Mouse (Mus musculus) heart, adult 11 months (tissue): ENCODE results near the gene Vps33b.
A peak's percentile ranks its signal among the peaks of the same experiment; 100 is the strongest.

Experiments
- DNase-seq: peaks from one replicate; pipeline ENCODE4 v3.0.0; 2022

Gene Vps33b

DNA sequence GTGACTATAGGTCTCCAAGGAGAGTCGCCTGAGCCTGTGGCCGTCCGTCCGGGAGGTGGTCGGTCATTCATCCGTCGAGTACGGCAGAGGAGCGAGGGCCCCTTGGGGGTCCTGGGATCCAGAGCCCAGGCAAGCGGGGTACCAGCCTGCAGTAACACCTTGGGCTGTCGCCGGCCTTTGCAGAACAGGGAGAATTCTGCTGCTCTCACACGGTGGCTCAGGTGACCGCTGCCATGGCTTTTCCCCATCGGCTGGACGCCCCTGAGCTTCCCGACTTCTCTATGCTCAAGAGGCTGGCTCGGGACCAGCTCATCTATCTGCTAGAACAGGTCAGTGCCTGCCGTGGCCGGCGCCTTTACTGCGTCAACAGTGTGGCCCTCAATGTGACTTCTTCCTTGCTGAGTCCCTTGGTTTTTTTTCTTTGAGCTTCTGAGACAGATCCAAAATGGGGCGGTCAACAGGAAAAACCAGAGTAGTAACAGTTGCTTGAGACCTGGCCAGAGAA is 354 bp downstream of the Vps33b start:
- no peak for DNase-seq

DNA sequence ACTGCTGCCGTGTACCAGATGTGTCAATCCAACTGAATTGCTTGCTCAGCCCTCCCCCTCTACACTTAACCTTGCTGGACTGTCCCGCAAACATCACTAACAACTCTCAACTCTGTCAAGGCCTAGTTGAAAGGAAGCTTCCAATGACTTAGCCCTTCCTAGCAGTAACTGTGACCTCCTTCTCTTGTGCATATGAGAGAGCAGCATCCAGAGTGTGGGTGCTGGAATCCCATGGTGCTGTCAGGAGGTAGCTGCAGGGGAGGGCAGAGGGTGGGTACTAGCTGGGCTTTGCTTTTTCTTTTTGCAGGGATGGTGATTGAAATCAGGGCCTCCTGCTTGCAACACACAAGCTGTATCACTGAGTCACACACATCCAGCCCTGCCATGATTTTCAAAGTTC is 4.0 kb downstream of the Vps33b start:
- DNase-seq, result no peak

DNA sequence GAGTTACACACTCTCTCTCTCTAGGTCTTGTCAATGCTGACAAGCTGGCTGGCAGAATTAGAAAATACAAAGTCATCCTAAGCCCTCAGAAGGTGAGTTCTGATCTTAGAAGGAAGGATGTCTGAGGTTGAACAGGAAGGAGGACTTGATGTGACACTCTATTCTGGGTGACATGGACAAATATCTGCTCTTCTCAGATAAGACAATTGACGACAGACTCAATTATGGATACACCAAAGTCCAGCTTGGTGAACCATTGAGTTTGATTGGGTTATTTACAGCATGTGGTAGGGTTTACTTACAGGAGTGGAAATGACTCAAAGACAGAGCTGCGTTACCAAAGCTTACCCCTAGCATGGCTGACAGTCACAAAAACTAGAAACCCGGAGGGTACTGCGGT is 6.9 kb downstream of the Vps33b start:
- DNase-seq, result no peak

DNA sequence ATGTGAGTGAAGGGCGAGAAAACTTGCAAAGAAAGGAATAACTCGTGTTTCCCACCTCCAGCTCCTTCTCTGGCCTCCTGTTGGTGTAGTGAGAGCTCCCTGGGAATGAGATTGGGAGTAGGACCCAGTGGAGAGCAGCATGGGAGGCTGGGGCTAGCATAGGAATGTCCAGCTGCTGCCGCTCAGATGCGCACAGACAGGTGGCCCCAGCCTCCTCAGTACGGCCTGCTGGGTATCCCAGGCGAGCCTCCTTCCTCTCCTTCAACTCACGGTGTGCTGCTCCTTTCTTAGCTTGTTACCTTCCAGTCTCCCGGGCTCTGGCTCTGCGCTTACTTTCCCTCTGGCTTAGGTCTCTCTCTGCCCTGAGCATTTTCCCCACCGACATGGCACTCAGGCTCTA is 10.6 kb downstream of the Vps33b start:
- DNase-seq, result no peak

DNA sequence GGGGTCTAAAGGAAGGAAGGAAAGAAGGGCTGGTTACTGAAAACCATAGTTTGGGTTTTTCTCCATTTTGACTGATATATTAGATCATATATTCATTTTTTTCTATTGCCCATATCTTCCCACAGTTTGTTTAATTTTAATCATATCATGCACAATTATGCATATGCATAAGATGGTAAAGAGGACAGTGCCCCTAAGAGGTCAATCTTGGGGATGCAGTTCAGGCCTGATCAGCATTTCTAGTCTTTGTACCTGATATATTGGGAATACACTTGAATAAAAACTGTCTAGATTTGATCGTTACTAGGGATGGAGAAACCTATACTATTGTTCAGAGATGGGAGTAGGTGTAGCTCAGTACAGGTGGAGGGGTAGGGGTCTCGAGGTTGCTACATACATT is 11.5 kb downstream of the Vps33b start:
- DNase-seq, result peak; percentile 46

DNA sequence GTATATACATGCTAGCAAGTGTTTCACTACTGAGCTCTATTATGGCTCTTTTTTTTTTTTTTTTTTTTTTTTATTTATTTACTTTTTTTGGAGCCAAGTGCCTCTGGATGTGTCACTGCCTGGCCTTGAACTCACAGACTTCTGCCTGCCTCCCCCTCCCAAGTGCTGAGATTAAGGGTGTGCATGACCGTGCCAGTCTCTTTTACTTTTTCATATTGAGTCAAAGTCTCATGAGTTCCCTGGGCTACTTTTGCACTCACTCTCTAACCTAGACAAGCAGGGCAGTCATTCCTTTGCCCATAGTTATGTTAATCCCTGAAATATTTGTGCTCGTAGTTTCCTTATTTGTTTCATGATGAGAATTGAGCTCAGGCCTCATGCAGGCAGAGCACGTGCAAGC is 12.2 kb downstream of the Vps33b start:
- peak; percentile 57 for DNase-seq

DNA sequence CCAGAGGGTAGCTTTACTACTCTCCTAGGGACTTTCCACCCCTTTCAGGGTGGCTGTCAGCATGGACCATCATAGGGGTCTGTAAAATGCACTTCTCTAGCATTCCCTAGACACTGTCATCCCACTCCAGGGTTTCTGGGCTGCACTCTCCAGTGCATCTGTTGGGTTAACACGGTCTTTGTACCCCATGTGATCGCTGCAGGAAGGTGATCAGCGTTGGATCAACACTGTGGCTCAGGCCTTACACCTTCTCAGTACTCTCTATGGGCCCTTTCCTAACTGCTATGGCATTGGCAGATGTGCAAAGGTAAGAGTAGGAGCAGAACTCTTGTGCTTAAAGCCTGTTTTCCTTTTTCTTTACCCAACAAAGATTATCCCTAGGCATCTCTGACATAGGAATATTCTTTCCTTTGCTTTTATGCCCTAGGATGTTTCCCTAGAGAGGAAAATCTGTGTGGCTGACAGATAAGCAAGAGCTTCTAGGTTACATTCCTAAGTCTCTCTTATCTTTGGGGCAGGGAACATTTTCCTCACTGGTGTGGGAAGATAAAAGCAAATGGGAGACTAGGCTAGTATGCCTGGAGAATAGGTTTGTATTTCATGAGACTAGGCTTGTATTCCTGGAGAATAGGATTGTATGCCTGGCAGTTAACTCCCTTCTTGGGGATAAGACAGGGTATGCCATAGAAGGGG is 13.9 kb downstream of the Vps33b start:
- no peak for DNase-seq

DNA sequence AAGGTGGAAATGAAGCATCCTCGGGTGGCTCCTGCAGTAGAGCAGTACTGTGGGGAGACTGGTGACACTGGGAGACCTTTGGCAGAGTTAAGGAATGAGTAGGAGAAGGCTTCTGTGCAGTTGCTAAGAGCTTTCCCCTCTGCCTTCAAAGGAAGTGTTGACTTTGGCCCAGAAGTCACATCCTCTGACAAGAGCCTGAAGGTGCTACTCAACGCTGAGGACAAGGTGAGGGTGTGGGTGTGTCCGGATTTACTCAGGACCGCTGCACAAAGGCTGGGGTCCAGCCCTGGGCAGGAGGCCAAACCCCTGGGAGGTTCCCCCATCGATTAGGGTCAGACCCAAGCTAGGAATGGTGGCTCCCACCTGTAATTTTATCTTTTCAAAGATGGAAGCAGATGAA is 14.9 kb downstream of the Vps33b start:
- no peak for DNase-seq

DNA sequence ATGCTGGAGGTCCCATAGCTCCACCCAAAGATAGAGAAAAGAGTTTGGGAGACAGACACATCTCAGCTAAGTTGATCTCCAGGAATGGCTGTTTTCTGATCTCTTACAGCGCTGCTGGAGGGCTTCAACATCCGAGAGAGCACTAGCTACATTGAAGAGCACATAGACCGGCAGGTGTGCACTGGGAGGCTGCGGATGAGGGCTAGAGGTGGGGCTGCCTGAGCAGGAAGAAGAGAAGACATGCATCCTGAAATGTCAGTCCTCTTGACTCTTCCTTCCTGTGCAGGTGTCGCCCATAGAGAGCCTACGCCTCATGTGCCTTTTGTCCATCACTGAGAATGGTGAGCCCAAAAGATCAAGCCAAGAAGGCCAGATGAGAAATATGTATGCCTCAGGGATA is 16.3 kb downstream of the Vps33b start:
- no peak for DNase-seq

DNA sequence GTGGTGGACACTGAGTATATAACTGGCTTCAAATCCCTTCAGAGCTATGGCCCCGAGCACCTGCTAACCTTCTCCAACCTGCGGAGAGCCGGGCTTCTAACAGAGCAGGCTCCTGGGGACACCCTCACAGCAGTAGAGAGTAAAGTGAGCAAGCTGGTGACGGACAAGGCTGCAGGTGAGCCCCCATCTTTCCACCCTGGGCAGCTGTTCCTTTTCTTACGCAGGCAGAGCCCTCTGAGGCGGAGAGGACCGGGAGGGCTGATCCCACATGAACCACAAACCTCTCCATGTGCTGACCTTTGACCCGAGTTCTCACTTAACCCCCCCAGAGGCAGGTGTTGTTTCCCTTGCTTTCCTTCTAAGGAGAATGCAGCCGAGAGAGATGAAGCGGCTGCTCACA is 18.3 kb downstream of the Vps33b start:
- peak; percentile 86 for DNase-seq

DNA sequence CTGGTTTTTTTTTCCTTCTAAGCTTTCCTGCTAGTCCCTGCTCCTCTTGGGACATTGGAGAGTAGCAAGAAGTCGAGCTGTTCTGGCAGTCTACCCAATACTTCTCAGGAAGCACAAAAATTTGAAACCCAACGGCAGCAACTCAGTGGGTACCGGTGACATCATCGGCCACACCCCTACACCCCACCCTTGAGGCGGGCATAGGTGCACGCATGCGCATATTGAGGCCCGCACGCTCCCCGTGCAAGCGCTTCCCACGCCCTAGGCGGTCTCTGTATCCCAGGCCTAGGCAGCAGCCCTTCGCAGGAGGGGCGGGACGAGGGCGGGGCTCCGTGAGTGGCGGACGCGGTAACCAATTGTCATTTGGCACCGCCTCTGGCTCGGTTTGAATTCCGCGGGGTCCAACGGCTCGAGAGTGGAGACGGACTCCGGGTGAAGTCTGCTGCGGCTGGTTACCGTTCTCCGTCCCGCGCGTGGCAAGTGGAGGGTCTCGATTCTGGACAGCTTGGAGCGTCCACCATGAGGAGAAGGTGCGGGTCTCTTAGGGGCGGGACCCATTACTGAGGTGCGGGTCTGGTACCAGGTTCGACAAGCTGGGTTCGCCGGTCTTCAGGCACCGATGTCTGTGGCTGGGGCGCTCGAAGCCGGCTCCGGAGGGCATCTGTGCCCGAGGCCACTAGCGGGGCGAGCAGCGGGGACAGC is 24.8 kb downstream of the Vps33b start, which contains the start of gene Prc1:
Gene Prc1 (plus strand): TSS at position 389 of the 702 bp plus-strand sequence.
- DNase-seq, result peak; percentile 100

DNA sequence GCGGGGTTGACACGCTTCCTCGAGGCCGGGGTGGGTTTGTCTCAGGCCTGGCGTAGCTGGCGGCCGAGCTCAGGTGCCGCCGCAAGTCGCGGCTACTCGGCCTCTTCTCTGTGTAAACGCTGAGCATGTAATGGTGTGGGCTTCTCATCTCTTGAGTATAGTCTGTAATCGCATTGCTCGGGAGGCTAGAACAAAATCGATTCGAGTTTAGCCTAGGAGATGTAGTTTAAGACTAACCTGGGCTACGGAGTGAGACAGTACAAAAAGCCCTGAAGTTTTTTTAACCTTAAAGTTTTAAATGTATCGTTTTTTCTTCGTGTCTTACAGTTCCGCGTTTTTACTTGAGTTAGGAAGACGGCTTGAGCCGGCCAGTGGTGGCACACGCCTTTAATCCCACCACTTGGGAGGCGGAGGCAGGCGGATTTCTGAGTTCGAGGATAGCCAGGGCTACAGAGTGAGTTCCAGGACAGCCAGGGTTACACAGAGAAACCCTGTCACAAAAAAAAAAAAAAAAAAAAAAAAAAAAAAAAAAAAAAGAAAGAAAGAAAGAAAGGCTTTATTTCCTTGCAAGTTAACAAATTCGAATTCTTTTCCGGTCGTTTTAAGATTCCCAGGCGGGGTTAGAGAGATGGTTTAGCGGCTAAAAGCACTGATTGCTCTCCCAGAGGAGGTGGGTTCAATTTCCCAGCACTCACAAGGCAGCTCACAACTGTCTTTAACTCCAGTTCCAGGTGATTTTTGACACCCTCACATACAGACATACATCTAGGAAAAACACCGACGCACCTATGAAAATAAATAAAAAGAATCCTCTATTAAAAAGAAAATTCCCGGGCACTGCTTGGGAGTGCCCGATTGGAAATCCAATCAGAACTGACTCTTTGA is 25.6 kb downstream of the Vps33b start:
- peak; percentile 85 for DNase-seq

DNA sequence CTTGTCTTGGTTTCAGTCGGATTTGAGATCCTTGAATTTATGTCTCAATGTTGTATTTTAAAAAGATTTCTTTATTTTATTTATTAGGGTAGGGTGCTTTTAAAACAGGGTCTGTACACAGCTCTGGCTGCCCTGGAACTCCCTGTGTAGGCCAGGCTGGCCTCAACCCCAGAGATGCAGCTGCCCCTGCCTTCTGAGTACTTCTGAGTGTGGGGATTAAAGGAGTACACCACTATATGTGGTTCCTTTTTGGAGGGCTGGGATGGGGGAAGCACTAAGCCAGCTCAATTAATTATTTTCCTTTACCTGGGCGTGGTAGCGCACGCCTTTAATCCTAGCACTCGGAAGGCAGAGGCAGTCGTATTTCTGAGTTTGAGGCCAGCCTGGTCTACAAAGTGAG is 27.0 kb downstream of the Vps33b start:
- DNase-seq, result peak; percentile 88

DNA sequence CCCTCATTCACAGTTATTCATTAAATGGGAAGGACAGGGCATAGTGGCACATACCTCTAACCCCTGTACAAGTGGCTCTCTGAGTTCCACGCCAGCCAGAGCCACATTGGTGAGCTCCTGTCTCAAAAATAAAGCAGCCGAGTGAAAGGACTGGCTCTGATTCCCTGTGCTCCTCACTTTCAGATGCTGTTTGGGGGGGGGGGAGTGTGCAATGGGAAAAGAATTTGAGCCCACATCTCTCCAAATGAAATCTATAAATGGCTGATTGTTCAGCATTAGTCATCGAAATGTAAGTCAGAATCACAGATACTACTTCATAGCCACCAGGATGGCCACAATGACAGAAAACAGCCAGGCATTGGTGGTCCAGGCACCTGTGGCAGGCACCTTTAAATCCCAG is 27.6 kb downstream of the Vps33b start:
- peak; percentile 49 for DNase-seq

DNA sequence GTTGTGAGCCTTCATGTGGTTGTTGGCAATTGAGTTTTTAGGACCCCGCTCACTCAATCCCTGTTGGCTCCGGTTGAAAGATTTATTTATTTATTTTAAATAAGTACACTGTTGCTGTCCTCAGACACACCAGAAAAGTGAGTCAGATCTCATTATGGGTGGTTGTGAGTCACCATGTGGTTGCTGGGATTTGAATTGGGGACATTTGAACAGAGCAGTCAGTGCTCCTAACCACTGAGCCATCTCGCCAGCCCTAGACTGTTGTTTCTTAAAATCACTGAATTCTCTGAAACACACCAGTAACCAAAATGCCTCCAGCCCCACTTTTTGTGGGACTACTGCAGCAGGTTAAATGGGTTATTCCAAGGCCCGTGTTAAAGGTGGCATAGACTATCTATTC is 29.3 kb downstream of the Vps33b start:
- DNase-seq, result peak; percentile 51

DNA sequence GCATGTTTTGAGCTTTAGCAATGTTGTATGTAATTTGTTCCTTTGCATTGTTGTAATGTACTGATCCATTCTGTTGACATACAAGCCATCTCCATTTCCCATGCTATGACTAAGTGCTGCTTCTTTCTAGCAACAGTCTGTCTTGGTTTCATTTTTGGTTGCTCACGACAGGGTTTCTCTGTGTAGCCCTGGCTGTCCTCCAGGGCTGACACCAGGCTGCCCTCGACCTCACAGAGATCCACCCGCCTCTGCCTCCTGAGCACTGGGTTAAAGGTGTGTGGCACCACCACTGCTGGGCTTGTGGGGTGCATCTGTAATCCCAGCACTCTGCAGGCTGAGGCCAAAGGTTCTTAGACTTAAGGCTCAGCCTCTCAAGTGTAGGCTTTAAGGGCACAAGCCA is 30.1 kb downstream of the Vps33b start:
- peak; percentile 84 for DNase-seq

DNA sequence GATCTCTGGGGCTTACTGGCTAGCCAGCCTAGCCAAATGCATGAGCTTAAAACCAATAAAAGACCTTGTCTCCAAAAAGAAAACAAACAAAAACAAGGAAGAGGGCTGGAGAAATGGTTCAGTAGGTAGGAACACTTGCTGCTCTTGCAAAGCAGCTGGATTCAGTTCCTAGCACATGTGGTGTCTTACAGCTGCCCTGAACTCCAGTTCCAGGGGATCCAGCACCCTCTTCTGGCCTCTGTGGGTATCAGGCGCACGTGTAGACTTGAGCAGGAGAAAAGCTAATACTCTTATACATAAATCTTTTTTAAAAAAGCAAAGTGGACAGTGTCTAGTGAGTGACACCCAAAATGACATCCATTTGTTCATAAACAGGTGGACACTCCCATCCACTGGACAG is 32.1 kb downstream of the Vps33b start:
- peak; percentile 68 for DNase-seq

DNA sequence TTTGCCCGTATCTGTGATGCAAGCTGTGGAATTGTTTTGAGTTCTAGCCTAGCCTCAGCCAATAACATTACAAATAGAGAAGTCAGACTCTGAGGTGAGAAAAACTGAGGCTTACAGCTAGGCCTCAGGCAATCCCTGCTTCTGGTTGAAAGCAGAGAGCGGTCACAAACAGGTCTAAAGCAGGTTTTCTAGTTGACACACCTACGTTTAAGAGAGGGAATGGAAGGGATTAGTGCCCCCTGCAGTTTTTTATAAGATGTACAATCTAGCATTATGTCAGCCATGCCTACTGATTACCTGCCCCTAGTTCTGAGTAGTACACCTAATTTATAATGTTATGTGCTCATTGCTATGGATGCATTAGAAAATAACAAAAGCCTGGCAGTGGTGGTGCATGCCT is 38.3 kb downstream of the Vps33b start:
- no peak for DNase-seq

DNA sequence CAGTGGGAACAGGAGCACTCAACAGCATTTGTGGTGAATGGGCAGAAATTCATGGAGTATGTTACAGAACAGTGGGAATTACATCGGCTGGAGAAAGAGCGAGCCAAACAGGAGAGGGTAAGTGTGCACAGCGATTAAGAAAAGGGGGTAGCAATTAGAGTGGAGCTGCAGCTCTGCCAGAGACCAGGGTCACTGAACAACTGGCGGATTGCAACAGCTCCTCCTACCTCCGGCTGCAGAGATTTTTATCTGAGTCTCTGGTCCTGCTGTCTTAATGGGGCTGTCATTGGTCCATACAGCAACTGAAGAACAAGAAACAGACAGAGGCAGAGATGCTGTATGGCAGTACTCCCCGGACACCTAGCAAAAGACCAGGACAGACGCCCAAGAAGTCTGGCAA is 41.3 kb downstream of the Vps33b start:
- peak; percentile 80 for DNase-seq

DNA sequence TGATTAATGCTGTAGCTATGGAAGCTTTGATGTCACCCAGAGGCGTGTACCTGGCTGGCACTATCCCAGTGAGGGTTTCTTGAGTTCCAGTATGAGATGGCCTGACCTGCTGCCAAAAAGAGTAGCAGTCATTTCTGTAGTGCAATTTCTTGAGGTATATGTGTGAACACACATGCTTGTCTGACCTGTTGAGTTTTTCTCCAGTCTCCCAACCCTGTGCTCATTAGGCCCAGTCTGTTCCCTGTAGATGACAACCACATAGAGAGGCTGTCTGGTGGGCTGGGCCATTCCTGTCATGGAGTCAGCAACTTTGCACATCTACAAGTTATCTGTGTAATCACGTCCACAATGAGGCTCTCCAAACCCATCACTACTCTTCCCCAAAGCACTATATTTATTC is 46.3 kb downstream of the Vps33b start:
- DNase-seq, result peak; percentile 74

DNA sequence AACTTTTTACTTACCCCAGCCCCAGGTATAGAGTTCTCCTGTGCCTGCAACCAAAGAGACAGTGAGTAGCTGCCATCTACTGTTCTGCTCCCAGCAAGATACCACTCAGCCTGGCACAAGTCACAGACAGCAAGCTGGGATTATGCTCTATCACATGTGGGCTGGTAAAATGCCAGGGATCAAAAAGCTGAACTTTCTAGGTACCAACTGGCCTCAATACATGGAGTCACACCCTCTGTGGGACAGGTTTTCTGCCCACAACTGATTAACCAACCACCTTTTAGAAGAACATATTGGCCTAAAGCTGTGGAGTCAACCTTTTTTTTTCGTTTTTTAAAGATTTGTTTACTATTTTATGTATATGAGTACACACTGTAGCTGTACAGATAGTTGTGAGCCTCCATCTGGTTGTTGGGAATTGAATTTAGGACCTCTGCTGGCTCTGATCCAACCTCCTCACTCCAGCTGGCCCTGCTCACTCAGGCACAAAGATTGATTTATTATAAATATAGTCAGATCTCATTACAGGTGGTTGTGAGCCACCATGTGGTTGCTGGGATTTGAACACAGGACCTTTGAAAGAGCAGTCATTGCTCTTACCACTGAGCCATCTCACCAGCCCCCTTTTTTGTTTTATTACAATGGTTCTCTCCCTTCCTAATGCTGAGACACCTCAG is 48.1 kb downstream of the Vps33b start:
- peak; percentile 80 for DNase-seq

DNA sequence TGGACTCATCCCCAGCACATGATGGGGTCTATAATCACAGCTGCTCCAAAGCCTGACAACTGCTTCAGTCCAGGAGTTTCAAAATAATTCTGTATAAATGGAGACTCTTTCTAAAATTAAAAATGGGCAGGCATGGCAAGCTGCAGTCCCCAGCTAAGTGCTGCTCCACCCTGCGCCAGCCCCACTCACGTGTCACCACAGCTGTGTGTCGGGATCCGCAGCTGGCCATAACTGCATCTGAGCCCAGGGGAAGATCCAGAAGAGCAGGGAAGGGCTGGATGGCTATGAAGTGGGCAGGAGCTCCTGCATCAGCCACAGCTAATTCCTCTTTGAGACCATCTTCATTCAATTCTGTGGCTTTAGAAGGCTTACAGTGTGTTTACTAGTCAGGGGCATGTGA is 49.2 kb downstream of the Vps33b start:
- DNase-seq, result no peak
